Mouse (Mus musculus) urinary bladder, postnatal 14 days (tissue): Measurements from ENCODE around the gene Maoa.

Experiments used
- DNase-seq: peaks from one replicate; pipeline ENCODE4 v3.0.0; 2021; ENCODE audit warnings: low spot score

The Maoa gene

DNA sequence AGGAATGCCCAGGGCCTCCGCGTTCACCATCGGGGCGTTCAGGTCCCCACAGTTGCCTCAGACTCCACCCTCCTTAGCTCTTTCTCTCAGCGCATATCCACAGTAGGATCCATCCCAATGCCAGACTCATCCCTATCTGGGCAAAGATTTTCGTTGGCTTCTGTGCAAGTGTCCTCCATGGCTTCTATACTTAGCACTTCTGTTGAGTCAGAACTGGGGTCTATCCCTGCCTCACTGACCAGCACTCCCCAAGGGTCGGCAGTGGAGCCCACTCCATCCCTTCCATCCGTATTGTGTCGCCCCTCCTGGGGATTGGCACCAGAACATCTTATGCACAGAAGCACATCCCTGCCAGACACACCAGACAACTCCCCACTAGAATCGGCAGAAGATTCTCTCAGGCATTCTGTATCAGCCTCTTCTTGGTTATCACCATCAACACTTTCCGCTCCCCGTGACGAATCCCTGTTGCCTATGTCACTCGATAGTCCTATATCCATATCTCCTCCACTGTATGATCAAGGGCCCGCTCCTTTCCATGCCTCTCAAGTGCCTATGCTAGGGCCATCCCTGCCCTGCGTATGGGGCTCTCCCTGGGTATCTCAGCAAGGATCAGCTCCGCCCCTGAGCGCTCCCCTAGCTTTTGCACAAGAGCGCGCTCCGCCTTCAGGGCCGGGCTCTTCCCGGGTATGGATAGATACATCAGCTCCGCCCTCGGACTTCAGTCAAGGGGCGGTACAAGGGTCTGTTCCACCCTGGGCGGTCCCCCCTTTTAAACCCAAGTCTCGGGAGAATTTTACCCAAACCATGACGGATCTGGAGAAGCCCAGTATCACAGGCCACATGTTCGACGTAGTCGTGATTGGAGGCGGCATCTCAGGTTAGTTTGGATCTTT is at the start of gene Maoa:
Gene Maoa, plus strand, starts transcription at position 665 of the 896 bp plus-strand sequence.
- DNase-seq = peak; percentile 64

GRCm38 (mm10) chrX:16618225-16619033 is 1.1 kb upstream of the Maoa start:
- peak; percentile 86 for DNase-seq

DNA sequence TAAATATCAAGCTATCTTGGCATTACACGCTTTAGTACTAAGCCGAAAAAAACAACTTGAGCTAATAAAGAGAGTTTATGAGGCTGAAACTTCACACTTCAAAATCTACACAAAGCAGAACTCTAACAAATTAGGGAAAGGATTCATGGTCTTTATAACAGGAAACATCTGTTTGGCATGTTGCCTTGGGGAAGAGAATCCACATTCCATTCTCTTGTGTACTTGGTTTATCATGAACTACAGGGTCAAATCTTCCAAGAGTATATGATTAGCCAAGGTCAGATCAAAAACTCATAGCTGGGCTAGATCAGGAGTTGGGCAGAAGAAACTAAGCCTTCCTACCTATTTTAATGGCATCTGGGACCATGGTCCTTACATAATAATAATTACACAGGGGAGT is 37.0 kb downstream of the Maoa start:
- DNase-seq = no peak

GRCm38 (mm10) chrX:16706094-16706493 is 86.6 kb downstream of the Maoa start:
- no peak for DNase-seq

- DNase-seq = no peak
Measured at GRCm38 (mm10) chrX:16714033-16714432, 94.5 kb downstream of the Maoa start.
